Mouse (Mus musculus) urinary bladder, postnatal 14 days (tissue): ENCODE measurements at regions not wholly inside any gene's neighbourhood (a gene's known extent, or its start where the extent isn't known, plus 50 kb on each side); places are given as distances from the start of the nearest gene placed in this dataset.
A peak's percentile ranks its signal among the peaks of the same experiment; 100 is the strongest.

Source experiments
- DNase-seq: peaks from one replicate; pipeline ENCODE4 v3.0.0; 2021; ENCODE audit warnings: low spot score

DNA sequence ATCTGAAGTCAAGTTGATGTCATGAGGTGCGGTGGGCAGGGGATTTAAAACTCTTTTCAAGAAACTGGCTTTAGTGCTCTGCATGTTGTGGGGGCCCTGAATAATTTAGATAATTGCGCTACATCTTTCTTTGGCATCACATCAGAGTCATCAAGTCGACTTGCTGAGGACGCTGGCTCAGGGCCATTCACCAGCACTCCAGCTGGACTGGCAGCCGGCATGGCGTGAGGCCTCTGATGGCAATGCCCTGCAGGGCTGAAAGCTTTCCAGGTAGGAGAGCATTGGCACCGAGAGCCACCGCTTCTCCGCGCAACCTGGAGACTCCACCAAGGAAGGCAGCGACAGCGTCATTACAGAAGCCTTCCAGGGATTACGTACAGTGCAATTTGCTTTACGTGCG, 207.8 kb upstream of the Klf4 start:
- no peak for DNase-seq

DNA sequence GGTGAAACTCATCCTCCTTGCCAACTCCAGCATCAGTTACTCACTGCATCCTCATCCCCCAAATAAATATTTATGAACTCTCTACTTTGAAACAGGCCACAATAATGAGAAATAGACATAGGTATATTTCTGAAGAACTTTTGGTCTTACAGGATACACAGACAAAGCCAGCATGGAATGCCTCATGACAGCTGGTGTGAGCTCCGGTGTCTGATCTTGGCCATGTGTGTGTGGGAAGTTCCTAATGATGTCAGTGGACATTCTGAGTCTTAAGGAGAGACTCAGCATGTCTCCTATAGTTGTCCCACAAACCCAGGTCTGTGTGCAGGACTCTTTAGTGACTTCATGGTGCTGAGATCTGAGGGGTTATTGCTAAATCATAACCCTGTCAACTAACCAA, 206.4 kb upstream of the Klf4 start:
- no peak for DNase-seq

DNA sequence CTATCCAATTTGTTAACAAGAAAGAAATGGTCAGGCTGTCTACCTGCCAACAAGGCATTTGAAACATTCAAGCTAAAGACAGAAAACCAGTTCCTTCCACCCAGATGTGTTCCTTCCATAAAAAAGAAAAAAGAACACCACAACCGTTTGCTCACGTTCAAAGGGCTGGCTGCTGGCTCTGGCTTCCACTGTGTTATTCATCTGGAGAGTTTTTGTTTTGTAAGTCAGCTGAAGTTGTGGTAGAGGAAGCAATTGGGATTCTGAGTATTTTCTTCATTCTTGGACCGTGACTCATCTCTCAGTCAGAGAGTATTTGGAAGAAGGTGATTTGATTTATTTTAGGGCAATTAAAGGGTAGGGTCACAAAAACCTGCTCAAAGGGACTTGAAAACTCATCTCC, 203.2 kb upstream of the Klf4 start:
- DNase-seq: no peak

DNA sequence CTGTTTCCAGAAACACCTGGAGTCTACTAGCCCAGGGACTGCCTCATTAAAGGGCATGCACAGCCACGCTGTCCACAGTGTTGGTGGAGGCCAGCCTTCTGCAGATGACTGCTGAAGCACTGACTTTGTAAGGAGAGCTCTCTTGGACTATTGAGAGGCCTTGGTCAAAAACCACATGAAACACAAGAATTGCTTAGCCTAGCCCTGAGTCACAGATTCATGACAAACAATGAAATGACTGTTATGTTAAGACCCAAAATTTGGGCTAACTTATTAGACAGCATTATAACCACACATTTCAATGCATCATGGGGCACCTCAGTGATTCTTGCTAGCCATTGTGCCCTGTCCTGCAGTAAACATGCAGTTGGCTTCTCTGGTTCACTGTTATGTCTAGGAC, 202.1 kb upstream of the Klf4 start:
- no peak for DNase-seq

DNA sequence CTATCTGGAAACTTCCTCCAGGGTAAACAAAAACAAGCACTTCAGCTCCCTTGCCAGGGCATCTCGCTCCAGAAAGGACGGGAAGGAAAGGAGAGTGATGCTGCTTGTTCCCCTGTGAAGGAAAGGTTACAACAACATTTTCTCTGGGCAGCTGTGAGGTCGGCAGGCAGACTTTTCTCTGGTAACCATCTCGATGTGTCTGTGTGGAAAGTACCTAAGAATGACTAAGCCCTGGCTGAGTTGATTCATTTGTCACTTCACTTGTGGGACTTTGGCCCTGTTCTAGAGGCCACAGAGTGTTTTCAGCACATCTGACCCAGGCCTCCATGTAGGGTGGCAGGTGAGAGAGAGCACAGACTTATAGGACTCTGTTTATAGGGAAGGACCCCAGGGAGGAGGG, 201.0 kb upstream of the Klf4 start:
- DNase-seq: no peak

DNA sequence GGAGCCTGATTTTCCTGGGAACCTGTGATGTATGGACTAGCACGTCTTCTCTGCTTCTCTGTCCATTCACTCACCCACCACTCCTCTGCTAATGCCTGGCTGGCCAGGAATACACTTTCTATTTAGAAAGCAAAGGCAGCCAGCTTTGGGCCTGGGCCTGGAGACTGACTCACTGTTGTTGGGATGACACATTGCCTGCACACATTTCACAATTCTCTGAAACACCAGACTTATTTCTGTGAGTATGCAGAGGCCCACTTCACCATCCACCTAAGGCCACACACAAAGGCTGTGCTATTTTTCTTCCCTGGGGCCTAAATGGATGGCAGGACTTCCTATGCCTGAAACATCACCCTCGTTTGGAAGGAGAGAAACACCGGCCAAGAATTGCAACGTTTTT, 199.7 kb upstream of the Klf4 start:
- DNase-seq: peak; percentile 74

DNA sequence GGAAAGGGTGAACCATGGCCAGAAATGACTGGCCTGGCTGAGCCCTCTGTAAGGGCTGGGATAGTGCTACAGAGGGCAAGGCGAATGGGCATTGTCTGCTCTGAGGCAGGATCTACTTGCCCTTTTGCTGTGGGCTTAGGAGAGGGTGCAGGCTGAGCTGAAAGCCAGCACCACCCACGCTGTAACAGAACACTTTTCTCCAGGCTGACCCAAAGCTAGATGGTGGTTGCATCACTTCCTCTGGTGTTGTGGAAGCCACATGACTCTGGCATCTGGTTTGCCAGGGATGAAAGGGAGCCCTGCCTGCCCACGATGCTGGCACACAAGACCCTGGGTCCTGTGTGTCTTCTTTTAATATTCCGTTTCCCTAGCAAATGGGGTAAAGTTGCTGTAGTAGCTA, 198.0 kb upstream of the Klf4 start:
- DNase-seq: no peak

DNA sequence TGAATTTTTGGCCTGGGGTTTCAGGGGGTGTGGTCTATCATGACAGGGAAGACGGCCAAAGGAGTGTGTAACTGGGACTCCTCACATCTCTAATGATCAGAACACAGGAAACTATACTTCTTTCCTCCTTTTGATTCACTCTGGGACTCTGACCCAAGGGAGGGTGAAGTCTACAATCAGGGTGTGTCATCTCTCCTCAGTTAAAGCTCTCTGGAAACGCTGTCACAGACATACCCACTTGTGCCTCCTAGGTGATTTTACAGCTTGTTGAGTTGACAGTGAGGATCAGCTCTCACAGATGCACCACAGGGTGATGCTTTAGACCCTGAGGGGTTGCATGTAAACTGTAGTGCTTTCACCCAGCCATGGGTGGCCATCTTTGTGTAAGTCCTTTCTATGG, 194.9 kb upstream of the Klf4 start:
- no peak for DNase-seq

DNA sequence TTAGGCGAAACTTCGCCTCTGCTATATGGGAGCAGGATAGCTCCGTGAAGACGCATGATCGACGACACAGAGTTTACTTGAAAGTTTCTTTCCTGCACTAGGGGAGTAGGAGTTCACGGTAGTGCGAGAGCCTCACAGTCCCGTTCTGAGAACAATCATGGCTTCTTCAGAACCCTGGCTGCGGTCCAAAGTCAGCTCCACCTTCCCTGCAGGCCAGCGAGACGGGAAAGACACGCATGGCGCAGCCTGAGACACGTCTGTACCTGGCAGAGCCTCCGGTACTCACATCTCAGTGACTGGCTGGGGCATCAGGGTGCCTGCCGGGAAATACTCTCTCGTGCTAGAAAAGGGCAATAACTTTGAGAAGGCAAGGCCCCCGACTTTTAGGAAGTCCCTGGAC, 193.8 kb upstream of the Klf4 start:
- DNase-seq: peak; percentile 22

DNA sequence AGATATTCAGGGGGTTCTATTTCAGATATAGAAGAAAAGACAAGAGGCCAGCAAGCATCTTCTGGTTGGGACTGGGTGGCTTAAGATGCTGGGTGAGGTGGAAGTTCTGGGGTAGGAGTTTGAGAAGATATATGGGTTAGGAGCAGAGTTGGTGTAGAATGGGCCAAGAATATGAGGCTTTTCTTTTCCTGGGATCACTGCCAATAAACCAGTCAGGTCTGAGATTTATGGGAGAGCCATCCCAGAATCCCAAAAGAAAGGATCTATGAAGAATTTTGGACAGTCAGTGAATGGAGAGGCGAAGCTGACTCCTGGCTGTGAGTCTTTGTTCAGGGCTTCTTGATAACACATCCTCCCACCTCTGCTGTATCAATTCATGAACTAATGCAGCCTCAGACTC, 192.0 kb upstream of the Klf4 start:
- no peak for DNase-seq

DNA sequence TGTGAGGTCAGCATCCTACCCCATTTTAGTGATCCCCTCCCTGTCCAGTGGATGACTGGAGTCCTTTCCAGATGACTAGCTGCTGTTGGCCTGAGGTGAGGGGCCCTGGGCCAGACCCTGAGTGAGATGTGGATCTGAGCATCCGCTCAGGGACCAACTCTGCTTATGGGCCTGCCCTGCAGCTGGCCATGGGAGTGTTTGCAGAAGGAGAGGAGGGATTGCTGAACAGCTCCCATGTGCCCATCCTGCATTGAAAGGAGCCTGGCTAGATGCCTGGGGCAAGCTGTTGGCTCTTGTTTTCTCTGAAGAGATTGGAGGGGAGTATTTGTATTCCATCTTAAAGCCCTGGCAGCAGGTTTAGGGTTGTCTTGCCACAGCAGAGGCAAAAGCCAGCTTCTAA, 190.9 kb upstream of the Klf4 start:
- DNase-seq: peak; percentile 15

DNA sequence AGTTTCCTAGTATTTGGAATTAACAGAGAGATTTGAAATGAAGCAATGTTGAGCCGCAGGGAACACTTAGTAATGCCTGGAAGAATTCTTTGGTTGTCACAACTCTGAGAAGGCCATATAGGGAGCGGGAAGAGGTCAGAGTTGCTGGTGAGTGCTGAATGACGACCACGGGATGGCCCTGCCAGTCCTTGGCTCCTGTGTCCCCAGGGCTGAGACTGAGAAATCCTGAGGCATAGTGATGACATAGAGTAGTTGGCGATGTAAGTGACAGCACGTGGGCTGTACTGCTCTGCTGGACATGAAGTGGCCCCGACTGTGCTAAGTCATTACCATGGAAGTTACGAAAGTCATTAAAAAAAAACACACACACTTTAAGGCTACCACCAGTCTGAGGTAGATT, 190.1 kb upstream of the Klf4 start:
- no peak for DNase-seq

DNA sequence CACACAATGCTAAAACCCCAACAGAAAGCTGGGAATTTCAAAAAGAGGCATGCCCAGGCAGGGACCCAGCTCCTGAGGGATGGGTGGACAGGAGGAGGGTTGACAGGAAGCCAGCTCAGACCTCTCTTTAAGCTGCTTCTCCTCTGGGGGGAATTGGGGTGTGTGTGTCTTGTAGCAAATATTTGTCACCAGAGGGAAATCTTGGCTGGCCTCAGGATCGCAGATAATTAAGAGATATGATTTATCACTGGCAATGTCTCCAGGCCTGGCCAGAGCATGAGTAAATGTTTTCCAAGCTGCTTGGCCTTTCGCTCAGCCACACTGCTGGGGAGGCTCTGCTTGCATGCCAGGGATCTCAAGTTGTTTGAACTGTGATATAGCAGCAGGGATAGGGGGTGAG, 189.6 kb upstream of the Klf4 start:
- DNase-seq: peak; percentile 50

DNA sequence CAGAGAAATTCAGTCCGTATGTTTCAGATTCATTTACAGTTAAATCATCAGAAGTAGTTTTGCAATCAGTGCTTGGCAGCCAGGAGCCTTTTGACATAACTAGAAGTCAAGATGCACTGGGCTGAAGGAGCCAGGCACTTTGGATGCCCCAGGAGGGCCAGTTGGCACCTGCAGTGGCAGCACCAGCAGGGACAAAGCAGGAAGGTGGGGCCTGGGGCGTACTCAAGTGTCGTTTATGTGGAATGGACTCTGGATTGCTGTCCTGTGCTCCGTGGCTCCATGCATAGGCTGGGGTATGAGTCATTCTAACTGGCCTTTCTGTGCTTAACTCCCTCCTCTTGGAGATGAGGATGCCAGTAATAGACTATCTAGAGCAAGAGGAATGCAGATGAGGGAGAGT, 186.2 kb upstream of the Klf4 start:
- peak; percentile 40 for DNase-seq

DNA sequence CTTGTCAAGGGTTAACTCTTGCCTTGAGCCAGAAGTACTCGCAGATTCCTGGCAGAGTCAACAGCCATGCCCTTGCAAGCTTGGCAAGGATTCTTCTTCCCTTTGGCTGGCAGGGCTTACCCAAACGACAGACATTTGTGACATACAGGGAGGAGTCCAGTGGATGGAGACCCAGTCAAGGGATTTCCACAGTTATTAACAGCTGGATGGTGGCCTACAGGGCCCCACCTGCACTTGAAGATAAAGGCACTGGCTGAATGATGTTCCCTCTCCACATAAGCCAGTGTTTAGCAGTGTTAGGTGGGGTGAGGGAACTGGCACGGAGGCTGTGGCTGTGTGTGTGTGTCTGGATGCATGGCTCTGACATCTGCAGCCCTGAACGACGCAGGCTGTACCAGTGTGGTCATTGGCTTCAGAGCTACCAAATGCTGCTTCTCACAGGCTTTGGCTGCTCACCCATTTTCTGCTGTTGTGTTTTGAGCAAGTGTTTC, 183.9 kb upstream of the Klf4 start:
- DNase-seq: no peak

DNA sequence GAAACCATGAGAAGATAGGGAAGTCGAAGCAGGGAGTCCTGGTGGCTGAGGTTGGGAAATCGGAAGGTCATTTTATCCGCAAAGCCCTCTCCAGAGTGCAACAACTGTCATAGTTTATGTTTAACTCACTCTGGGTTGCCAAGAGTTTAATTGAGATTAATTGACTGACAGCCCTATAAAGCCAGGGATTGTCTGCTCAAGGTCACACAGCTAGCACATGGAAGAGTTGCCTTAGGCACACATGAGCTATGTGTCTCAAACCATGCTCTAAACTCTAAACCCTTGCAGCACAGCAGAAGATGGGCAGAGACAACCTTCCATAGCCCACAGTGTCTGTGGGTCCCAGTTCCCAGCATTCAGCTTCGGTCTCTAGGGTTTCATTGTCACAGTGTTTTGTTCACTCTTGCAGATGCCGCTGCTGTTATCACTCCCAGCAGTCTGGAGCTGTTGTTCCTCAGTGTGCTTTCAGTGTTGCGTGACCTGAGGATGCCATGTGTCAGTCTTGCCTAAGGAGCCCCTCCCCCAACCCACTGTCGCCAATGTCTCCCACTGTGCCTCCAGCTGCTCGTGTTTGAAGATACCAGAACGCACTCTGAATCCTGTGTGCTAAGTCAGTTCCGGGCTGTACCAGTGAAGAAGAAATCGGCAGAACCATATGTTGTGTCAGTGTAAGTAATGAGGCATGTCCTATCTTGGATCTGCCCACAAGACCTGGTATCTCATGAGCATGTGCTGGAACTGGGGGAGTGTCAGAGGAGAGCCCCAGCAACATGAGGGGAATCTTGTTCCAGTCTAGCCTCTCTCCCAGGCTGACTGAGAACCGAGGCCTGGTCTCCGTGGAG, 179.5 kb upstream of the Klf4 start:
- DNase-seq: no peak

DNA sequence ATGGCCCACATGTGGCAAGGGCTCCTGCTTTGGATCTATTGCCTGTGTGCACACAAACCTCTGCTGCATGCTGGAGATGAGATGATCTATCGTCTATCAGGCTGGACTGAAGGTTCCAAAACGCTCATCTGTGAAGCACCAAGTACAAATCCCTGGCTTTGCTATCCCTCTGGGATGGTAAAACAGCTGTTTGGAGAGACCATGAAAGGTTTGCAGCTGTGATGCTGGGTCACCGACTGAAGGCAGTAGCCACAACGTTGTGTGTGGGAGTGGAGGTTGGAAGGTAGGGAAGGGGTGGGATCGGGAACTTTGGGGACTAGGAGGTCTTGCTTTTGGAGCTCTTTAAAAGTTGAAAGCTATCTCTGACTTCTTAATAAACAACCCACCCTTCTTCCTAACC, 178.2 kb upstream of the Klf4 start:
- DNase-seq: no peak

DNA sequence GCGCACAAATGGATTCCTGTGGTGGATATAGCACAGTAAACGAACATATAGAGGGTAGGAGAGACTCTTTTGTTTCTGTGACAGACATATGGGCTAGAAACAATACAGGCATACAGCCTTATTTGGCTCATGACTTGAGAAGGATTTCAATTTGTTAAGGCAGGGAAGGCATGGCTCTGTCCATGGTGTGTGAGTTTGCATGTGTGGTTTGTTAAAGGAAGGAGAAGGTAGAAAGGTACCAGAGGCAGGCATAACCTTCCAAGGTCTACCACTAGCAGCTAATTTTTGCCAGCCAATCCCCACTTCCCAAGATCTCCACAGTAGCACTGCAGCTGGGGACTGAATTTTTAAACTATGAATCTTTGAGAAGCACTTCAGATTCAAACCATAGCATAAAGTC, 176.5 kb upstream of the Klf4 start:
- no peak for DNase-seq

DNA sequence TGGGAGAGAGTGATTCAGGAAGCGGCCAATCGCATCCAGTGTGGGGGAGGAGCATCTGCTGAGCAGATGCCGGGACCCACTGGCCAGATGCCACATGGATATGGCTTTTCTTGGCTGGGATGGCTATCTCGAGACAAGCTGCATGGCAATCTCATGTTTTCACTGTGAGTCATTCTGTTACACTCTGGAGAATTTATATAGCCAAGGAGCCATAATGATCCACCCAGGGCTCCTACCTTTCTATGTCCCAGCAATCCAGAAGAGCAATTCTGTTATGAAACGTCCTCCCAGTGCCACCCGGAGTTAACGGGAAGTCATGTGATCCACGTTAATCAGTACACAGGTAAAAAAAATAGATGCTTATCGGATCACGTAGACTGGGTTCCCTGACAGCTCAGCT, 175.7 kb upstream of the Klf4 start:
- no peak for DNase-seq

DNA sequence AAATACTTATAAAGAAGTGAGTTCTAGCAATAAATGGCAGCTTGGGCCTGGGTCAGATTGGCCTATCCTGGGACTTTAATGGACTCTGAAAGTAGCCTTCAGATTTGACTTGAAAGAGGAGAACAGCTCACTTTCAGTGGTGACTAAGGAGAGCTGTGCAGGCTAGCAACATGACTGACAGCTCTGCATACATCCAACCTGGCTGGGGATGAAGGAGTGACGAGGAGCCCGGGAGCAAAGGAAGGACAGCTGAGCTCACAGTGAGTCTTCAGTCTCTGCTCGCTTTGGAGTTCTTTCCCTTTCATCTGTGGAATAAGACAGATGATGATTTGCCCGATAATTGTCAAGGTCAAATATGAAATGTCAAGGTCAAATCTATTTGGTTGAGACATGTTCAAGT, 172.7 kb upstream of the Klf4 start:
- DNase-seq: no peak

DNA sequence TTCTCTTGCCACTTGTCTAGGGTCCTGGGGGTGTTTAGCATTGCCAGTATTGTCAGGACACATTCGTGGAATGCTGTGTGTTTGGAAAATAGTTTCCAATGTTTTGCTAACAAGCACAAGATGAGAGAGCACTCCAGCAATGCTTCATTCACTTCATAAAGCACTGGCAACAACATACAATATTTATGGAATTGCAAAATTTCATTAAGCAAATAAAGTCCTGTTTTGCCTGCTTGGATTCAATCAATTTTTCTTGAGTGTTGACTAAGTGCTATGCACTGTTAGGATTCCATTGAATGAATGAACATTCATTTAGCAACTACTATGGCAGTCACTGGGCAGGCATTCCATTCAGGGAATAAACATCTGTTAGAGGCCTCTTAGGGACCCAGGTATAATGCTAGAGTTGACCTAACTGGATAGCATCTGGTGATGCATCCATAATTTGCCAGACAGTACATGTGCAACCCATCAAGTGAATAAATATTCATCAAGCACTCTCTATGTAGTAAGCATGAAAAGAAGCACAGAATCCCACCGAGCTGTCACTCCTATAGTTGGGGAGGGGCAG, 171.2 kb upstream of the Klf4 start:
- no peak for DNase-seq

DNA sequence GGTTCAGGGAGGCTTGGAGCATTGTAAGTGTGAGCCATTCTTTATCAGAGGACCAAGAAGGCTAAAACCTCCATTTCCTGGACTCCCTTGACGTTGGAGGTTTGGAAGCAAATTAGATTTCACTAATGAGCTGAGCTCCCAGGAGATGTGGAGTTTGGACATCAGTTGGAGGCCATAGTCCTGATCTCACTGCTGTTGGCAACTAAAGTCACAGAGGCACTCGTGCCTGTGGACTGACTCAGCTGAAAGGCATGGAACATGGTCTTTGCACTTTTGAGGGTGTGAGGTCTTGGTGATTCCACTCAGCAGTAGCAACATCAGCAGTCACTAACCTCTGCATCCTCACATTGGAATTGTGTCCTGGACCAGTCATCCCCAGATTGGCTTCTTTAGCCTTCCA, 169.1 kb upstream of the Klf4 start:
- DNase-seq: no peak

DNA sequence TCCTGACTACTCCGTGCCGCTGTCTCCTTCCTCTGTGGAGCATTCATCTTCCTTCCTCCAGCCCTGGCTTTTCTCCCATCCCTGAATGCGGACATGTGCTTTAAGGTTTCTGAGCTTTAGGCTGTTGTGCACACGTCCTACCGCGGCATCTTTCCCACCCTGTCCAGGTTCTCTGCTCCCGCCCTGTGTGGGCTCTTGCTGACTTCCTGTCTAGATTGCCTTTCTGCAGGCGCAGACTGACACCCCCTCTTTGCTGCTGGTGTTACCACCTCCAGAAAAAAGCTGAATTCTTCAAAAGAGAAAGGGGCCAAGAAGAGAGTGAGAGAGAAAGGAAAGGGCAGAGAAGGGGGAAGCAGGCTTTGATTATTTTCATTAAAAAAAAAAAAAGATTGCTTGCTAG, 167.7 kb upstream of the Klf4 start:
- no peak for DNase-seq

DNA sequence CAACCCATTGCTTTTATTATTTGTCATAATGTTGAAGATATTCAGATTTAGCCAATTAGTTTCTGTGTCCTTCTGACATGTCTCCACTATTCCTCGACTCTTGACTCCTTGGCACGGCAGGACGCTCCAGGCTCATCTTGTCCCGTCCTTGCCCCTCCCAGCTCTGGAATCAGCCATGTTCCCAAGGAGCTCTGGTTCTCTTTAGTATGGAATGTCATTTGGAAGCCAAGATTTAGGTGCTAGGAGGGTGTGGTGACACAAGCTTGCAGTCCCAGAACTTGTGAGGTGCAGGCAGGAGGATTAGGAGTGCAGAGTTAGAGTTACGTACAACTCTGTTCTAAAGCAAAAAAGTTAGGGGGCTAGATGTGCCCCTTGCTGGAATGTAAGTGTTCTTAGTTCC, 166.9 kb upstream of the Klf4 start:
- DNase-seq: no peak
